Mouse (Mus musculus) c-Kit-positive CD71-negative TER-119-negative erythroid progenitor cells, embryonic 14.5 days (primary cell): ENCODE measurements around the gene Nipsnap1.

Experiments used
- DNase-seq: peaks from one replicate; pipeline ENCODE4 v3.0.0-alpha.2; 2013; ENCODE audit warnings: low read depth

The Nipsnap1 gene

GRCm38 (mm10) chr11:4865645-4866251 is 8.0 kb upstream of the Nipsnap1 start:
- peak; percentile 60 for DNase-seq

- DNase-seq, result no peak
Observed at GRCm38 (mm10) chr11:4874551-4874950, 800 bp downstream of the Nipsnap1 start.

- DNase-seq, result no peak
Observed at GRCm38 (mm10) chr11:4881087-4881486, 7.3 kb downstream of the Nipsnap1 start.

GRCm38 (mm10) chr11:4882892-4883627 is 9.3 kb downstream of the Nipsnap1 start:
- no peak for DNase-seq

GRCm38 (mm10) chr11:4885385-4885903 is 11.7 kb downstream of the Nipsnap1 start:
- peak; percentile 39 for DNase-seq

GRCm38 (mm10) chr11:4886987-4887386 is 13.2 kb downstream of the Nipsnap1 start:
- no peak for DNase-seq

- peak; percentile 79 for DNase-seq
Observed at GRCm38 (mm10) chr11:4894848-4895816, 21.4 kb downstream of the Nipsnap1 start, which contains the start of gene Thoc5. Gene Thoc5, plus strand, starts transcription at chr11:4895320.

- peak; percentile 16 for DNase-seq
Observed at GRCm38 (mm10) chr11:4900437-4900836, 26.7 kb downstream of the Nipsnap1 start.

- DNase-seq, result no peak
Observed at GRCm38 (mm10) chr11:4901956-4902355, 28.2 kb downstream of the Nipsnap1 start.

GRCm38 (mm10) chr11:4906231-4906630 is 32.5 kb downstream of the Nipsnap1 start:
- DNase-seq, result no peak

GRCm38 (mm10) chr11:4916068-4916467 is 42.3 kb downstream of the Nipsnap1 start:
- peak; percentile 51 for DNase-seq

- no peak for DNase-seq
Observed at GRCm38 (mm10) chr11:4921281-4921680, 47.5 kb downstream of the Nipsnap1 start.

GRCm38 (mm10) chr11:4921751-4922150 is 48.0 kb downstream of the Nipsnap1 start:
- DNase-seq, result no peak

GRCm38 (mm10) chr11:4927224-4927623 is 53.5 kb downstream of the Nipsnap1 start:
- no peak for DNase-seq

- DNase-seq, result no peak
Observed at GRCm38 (mm10) chr11:4931009-4931601, 57.4 kb downstream of the Nipsnap1 start.

- DNase-seq, result no peak
Observed at GRCm38 (mm10) chr11:4936243-4936642, 62.5 kb downstream of the Nipsnap1 start.
